Mouse (Mus musculus): ENCODE data around the gene Usp36. TPM values are rescaled to one million over a fixed set of nuclear protein-coding genes. Genes with fewer than 3 reads are reported as not detected.

Usp36 gene
- 16.7 TPM for polyA plus RNA-seq (2015; fragmentation: Illumina TruSeq; extraction: RNeasy Lipid Tissue Mini Kit (QIAGEN cat#74804); ENCODE audit: low read depth, low replicate concordance)

DNA sequence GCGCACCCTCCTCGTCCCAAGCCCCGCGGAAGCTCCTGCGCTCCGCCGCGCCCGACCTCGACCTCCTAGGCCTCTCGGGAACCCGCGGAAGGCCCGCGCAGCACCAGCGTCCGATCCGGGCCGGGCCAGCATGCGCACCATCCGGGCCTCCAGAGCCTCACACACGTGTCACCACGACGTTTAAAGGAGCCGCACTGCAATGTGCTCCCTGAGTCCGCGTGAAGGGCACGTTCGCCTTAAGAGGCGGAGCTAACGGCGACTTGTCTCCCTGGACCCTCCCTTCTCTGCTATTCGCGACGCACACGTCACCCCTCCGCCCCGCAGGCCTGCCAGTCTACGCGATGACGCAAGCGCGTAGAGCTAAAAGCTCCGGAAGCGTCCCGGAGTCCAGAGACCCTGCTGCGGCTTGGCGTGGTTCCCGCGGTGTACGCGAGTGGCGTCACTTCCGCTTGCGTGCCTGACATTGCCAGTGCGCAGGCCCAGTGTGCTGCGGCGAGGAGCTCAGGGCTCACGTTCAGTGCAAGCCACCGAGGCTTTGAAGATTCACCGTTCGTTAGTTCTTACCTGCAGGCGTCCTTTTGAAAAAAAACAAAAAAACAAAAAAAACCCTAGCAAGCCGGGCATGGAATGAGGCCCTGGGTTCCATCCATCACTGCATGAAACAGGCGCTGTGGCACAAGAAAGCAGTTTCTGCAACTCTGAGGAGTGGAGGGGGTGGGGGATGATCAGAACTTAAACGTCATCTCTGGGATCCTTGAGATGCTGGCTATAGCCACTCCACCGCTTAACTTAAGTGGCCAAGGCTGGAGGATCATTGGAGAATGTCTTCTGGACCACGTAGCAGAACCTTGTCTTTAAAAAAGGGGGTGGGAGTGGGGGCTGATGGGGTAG lies at the start of gene Usp36:
Gene Usp36, minus strand, starts transcription at position 246 of the 891 bp plus-strand sequence.

DNA sequence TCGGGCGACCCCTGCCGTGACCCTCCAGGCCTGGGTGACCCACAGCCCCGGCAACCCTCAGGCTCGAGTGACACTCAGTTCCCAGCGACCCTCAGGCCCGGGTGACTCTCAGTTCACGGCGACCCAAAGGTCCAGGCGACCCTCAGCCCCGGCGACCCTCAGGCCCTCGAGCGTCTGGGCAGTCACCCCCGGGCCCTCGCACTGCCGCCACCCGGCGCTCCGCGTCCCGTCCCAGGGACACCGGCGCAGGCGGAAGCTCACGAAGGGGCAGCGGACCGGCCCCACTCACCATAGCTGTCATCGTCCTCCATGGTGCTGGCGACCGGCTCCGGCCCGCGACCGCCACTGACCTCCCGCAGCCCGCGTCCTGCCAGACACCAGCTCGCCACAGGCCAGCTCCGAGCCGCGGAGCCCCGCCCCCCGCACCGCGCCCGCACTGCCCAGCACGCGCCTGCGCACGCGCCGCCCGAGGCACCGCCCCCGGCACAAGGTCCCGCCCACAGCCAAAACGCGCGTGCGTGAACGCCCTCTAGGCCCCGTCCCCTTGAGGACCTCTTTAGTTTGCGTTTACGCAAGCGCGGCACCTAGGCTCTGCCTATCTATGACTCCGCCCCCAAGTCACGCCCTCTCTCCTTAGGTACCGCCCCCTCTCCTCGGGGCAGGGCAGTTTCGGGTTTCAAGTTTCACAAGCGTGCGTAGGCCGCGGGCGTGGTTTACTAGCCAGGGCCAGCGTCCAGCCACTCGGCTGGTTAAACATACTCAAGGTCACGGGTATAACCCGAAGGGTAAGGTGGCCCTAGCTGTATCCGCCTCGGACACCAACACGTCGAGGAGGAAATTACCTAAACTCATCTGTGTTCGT lies 41.7 kb downstream of the Usp36 start, which contains the start of gene Cyth1:
Gene Cyth1, minus strand, starts transcription at position 443 of the 862 bp plus-strand sequence.

Other genes with a start within 250 kb of the Usp36 start
- 0.07 TPM for gene Dnah17, start 159.6 kb downstream of the Usp36 start, polyA plus RNA-seq (2015; fragmentation: Illumina TruSeq; extraction: RNeasy Lipid Tissue Mini Kit (QIAGEN cat#74804); ENCODE audit: low read depth, low replicate concordance)
- gene Cyth1, start 41.7 kb downstream of the Usp36 start, polyA plus RNA-seq (2015; fragmentation: Illumina TruSeq; extraction: RNeasy Lipid Tissue Mini Kit (QIAGEN cat#74804); ENCODE audit: low read depth, low replicate concordance) = 67.5 TPM
- gene Cep295nl, start 52.3 kb upstream of the Usp36 start, polyA plus RNA-seq (2015; fragmentation: Illumina TruSeq; extraction: RNeasy Lipid Tissue Mini Kit (QIAGEN cat#74804); ENCODE audit: low read depth, low replicate concordance) = not detected
- 182 TPM for gene Timp2, start 65.5 kb upstream of the Usp36 start, polyA plus RNA-seq (2015; fragmentation: Illumina TruSeq; extraction: RNeasy Lipid Tissue Mini Kit (QIAGEN cat#74804); ENCODE audit: low read depth, low replicate concordance)
- gene Lgals3bp, start 111.8 kb upstream of the Usp36 start, polyA plus RNA-seq (2015; fragmentation: Illumina TruSeq; extraction: RNeasy Lipid Tissue Mini Kit (QIAGEN cat#74804); ENCODE audit: low read depth, low replicate concordance) = 19.4 TPM
- gene Cant1, start 128.8 kb upstream of the Usp36 start, polyA plus RNA-seq (2015; fragmentation: Illumina TruSeq; extraction: RNeasy Lipid Tissue Mini Kit (QIAGEN cat#74804); ENCODE audit: low read depth, low replicate concordance) = 35.2 TPM
- gene C1qtnf1, start 138.0 kb upstream of the Usp36 start, polyA plus RNA-seq (2015; fragmentation: Illumina TruSeq; extraction: RNeasy Lipid Tissue Mini Kit (QIAGEN cat#74804); ENCODE audit: low read depth, low replicate concordance) = 3.7 TPM
- 8.7 TPM for gene Engase, start 186.6 kb upstream of the Usp36 start, polyA plus RNA-seq (2015; fragmentation: Illumina TruSeq; extraction: RNeasy Lipid Tissue Mini Kit (QIAGEN cat#74804); ENCODE audit: low read depth, low replicate concordance)

Data from brain, adult 10 weeks (tissue).